ENCODE assay signal across 8 mouse cellular contexts in the genomic region with DNA sequence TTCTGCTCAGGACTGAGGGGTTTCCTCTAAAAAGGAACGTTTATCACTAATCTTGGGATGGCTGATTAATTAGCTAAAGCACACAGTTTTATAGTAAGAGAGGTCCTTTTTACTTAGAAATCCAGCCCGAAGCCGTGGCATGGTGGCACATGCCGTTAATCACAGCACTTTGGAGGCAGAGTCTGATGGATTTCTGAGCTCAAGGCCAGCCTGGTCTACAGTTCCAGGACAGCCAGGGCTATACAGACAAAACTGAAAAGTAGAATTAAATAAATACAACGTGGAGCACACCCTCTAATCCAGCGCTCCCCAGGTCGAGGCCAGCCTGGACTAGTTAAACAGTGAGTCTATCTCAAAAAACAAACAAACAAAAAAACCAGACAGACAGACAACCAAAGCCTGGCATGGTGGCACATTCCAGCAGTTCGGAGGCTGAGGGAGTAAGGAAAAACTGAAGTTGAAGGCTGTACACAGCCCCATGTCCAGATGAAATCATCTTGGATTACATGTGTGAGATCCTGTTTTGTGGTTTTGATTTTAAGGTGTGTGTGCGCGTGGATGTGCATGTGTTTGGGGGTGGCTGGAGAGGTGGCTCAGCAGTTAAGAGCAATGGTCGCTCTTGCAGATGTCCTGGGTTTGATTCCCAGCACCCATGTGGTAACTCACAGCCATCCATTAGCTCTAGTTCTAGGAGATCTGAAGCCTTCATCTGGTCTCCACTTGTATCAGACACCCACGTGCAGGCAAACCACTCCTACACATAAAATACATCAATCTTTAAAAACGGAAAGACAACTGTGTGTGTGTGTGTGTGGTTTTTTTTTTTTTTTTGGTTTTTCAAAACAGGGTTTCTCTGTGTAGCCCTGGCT. TPM values are rescaled to one million over a fixed set of nuclear protein-coding genes. Genes with fewer than 3 reads are reported as not detected.
DNase-seq lines count a peak whose midpoint lies in the region; ATAC-seq lines count a peak whose summit lies in the region.

No protein-coding gene starts in this region.

- peak overlapping the region; percentile 95 for H3K27ac ChIP-seq in heart, embryonic 13.5 days (replicated peaks)
- peak overlapping the region; percentile 92 for H3K27ac ChIP-seq in hindbrain, embryonic 13.5 days
- H3K27ac ChIP-seq in midbrain, embryonic 15.5 days: peak overlapping the region; percentile 87

- ATAC-seq in heart, embryonic 13.5 days (ENCODE audit: extremely low read depth, insufficient number of reproducible peaks, low FRiP score, low TSS enrichment): no peak
- ATAC-seq in hindbrain, embryonic 13.5 days (ENCODE audit: low FRiP score): 0 out of 2 replicates have a peak, but pooled peaks have one; percentile 1
- ATAC-seq in midbrain, embryonic 15.5 days (replicated peaks): peak; percentile 7

- 49% methylated on average over 13 of the region's 13 CpGs for WGBS in heart, embryonic 13.5 days
- 54% methylated on average over 13 of the region's 13 CpGs for WGBS in hindbrain, embryonic 13.5 days
- WGBS in midbrain, embryonic 15.5 days: 51% methylated on average over 13 of the region's 13 CpGs

- H3K4me1 ChIP-seq in heart, embryonic 13.5 days: peaks cover 60% of the 10 kb centered on the region
- peaks cover 44% of the 10 kb centered on the region for H3K4me1 ChIP-seq in hindbrain, embryonic 13.5 days (replicated peaks)
- H3K4me1 ChIP-seq in midbrain, embryonic 15.5 days: peaks cover 27% of the 10 kb centered on the region

- no peak for DNase-seq in heart, adult 18-20 months
- DNase-seq in MN1 (ENCODE audit: low spot score): peak; percentile 20
- DNase-seq in adipocyte (ENCODE audit: low spot score): no peak
- no peak for DNase-seq in adrenal gland, postnatal 4 days (ENCODE audit: low spot score in 2 of 2)
- DNase-seq in thymus, postnatal 10 days (ENCODE audit: low spot score in 2 of 2): no peak

- H3K27me3 ChIP-seq in heart, embryonic 13.5 days (replicated peaks): no peaks in the 10 kb centered on the region
- no peaks in the 10 kb centered on the region for H3K27me3 ChIP-seq in hindbrain, embryonic 13.5 days
- H3K27me3 ChIP-seq in midbrain, embryonic 15.5 days (replicated peaks): no peaks in the 10 kb centered on the region

- peak overlapping the region; percentile 84 for H3K9ac ChIP-seq in heart, embryonic 13.5 days
- peak overlapping the region; percentile 67 for H3K9ac ChIP-seq in hindbrain, embryonic 13.5 days
- H3K9ac ChIP-seq in midbrain, embryonic 15.5 days: peak overlapping the region; percentile 45

- H3K4me3 ChIP-seq in heart, embryonic 13.5 days: peak overlapping the region; percentile 58
- H3K4me3 ChIP-seq in hindbrain, embryonic 13.5 days: peak overlapping the region; percentile 36
- peak overlapping the region; percentile 37 for H3K4me3 ChIP-seq in midbrain, embryonic 15.5 days

- no peaks in the 10 kb centered on the region for H3K9me3 ChIP-seq in heart, embryonic 13.5 days
- H3K9me3 ChIP-seq in hindbrain, embryonic 13.5 days: no peaks in the 10 kb centered on the region
- no peaks in the 10 kb centered on the region for H3K9me3 ChIP-seq in midbrain, embryonic 15.5 days

- H3K36me3 ChIP-seq in heart, embryonic 13.5 days: no peaks in the 10 kb centered on the region
- H3K36me3 ChIP-seq in hindbrain, embryonic 13.5 days: no peaks in the 10 kb centered on the region
- no peaks in the 10 kb centered on the region for H3K36me3 ChIP-seq in midbrain, embryonic 15.5 days (replicated peaks)

- peak overlapping the region; percentile 75 for H3K4me2 ChIP-seq in heart, embryonic 13.5 days
- H3K4me2 ChIP-seq in hindbrain, embryonic 13.5 days: peak overlapping the region; percentile 57
- peak overlapping the region; percentile 56 for H3K4me2 ChIP-seq in midbrain, embryonic 15.5 days

RNA-seq across cellular contexts. Expression of gene Lmna, which starts 0.9 kb away (rescaled TPM):
- 86.7 and 97.1 TPM in 2 replicates for polyA plus RNA-seq in heart, embryonic 13.5 days (2015; fragmentation: Nextera tagmentation; extraction: Ambion mirVana)
- total RNA-seq in heart, adult 18-20 months (2021): 100 to 1,000 TPM; 113 to 129 TPM
- polyA plus RNA-seq in hindbrain, embryonic 13.5 days (2015; fragmentation: Nextera tagmentation; extraction: Ambion mirVana): 31.9 and 35.0 TPM in 2 replicates
- polyA plus RNA-seq in midbrain, embryonic 15.5 days (2015; fragmentation: Nextera tagmentation; extraction: Ambion mirVana): 51.1 and 51.6 TPM in 2 replicates
- 100 to 1,000 TPM; 109 to 113 TPM for total RNA-seq in adrenal gland, postnatal 4 days (2021)

RNA-seq across cellular contexts. Expression of gene Mex3a, which starts 21.5 kb away (rescaled TPM):
- 9.9 and 10.1 TPM in 2 replicates for polyA plus RNA-seq in heart, embryonic 13.5 days (2015; fragmentation: Nextera tagmentation; extraction: Ambion mirVana)
- under 1 TPM; 0.26 to 0.35 TPM for total RNA-seq in heart, adult 18-20 months (2021)
- 38.9 and 40.0 TPM in 2 replicates for polyA plus RNA-seq in hindbrain, embryonic 13.5 days (2015; fragmentation: Nextera tagmentation; extraction: Ambion mirVana)
- polyA plus RNA-seq in midbrain, embryonic 15.5 days (2015; fragmentation: Nextera tagmentation; extraction: Ambion mirVana): 37.0 and 37.7 TPM in 2 replicates
- 10 to 100 TPM; 11.2 to 16.1 TPM for total RNA-seq in adrenal gland, postnatal 4 days (2021)

RNA-seq across cellular contexts. Expression of gene Rab25, which starts 37.4 kb away (rescaled TPM):
- polyA plus RNA-seq in heart, embryonic 13.5 days (2015; fragmentation: Nextera tagmentation; extraction: Ambion mirVana): 1.1 and 1.5 TPM in 2 replicates
- total RNA-seq in heart, adult 18-20 months (2021): under 1 TPM in 1 of 2 experiments, not detected in 1; 0.26 TPM
- not detected in 2 replicates for polyA plus RNA-seq in hindbrain, embryonic 13.5 days (2015; fragmentation: Nextera tagmentation; extraction: Ambion mirVana)
- 0.41 and 1.3 TPM in 2 replicates for polyA plus RNA-seq in midbrain, embryonic 15.5 days (2015; fragmentation: Nextera tagmentation; extraction: Ambion mirVana)
- 1 to 10 TPM in 1 of 2 experiments, under 1 TPM in 1; 0.54 to 3.9 TPM for total RNA-seq in adrenal gland, postnatal 4 days (2021)

RNA-seq across cellular contexts. Expression of gene Lamtor2, which starts 42.2 kb away (rescaled TPM):
- 131 and 150 TPM in 2 replicates for polyA plus RNA-seq in heart, embryonic 13.5 days (2015; fragmentation: Nextera tagmentation; extraction: Ambion mirVana)
- 100 to 1,000 TPM; 102 to 104 TPM for total RNA-seq in heart, adult 18-20 months (2021)
- 179 and 182 TPM in 2 replicates for polyA plus RNA-seq in hindbrain, embryonic 13.5 days (2015; fragmentation: Nextera tagmentation; extraction: Ambion mirVana)
- 206 and 232 TPM in 2 replicates for polyA plus RNA-seq in midbrain, embryonic 15.5 days (2015; fragmentation: Nextera tagmentation; extraction: Ambion mirVana)
- total RNA-seq in adrenal gland, postnatal 4 days (2021): 100 to 1,000 TPM; 108 to 113 TPM

RNA-seq across cellular contexts. Expression of gene Ubqln4, which starts 42.9 kb away (rescaled TPM):
- 33.1 and 34.1 TPM in 2 replicates for polyA plus RNA-seq in heart, embryonic 13.5 days (2015; fragmentation: Nextera tagmentation; extraction: Ambion mirVana)
- total RNA-seq in heart, adult 18-20 months (2021): 10 to 100 TPM; 72.4 to 78.7 TPM
- 36.7 and 38.3 TPM in 2 replicates for polyA plus RNA-seq in hindbrain, embryonic 13.5 days (2015; fragmentation: Nextera tagmentation; extraction: Ambion mirVana)
- 45.9 and 48.0 TPM in 2 replicates for polyA plus RNA-seq in midbrain, embryonic 15.5 days (2015; fragmentation: Nextera tagmentation; extraction: Ambion mirVana)
- total RNA-seq in adrenal gland, postnatal 4 days (2021): 10 to 100 TPM; 52.6 to 62.6 TPM
